Mouse (Mus musculus) embryonic facial prominence, embryonic 10.5 days (tissue): Measurements from ENCODE around the gene Tmem79. TPM values are rescaled to one million over a fixed set of nuclear protein-coding genes. Genes with fewer than 3 reads are reported as not detected.
A peak's percentile ranks its signal among the peaks of the same experiment; 100 is the strongest.
"Not testable (repeated sequence)": the region's sequence is repeated elsewhere in the genome, so short reads cannot be mapped to it uniquely, and the experiment has no call there.

Source experiments
- DNase-seq: peaks from one replicate; pipeline ENCODE4 v3.0.0-alpha.2; 2017; ENCODE audit warnings: low spot score
- H3K27ac ChIP-seq: fragments of 300-500 bp; sonication (generic); replicated peaks from 2 replicates; pipeline ENCODE4 v1.5.1; 2016; ENCODE audit warnings: mild to moderate bottlenecking
- H3K27me3 ChIP-seq: fragments of 300-500 bp; sonication (generic); replicated peaks from 2 replicates; pipeline ENCODE4 v1.6.1; 2016; ENCODE audit warnings: low read depth, mild to moderate bottlenecking; ENCODE audit not compliant: poor library complexity, severe bottlenecking
- H3K36me3 ChIP-seq: fragments of 300-500 bp; sonication (generic); replicated peaks from 2 replicates; pipeline ENCODE4 v1.6.1; 2016; ENCODE audit warnings: mild to moderate bottlenecking, moderate library complexity
- H3K4me1 ChIP-seq: fragments of 300-500 bp; sonication (generic); 2 replicates; pipeline ENCODE4 v1.6.1; 2016
- H3K4me3 ChIP-seq: fragments of 300-500 bp; sonication (generic); 2 replicates; pipeline ENCODE4 v1.5.1; 2016; ENCODE audit warnings: mild to moderate bottlenecking, moderate library complexity
- H3K9me3 ChIP-seq: fragments of 300-500 bp; sonication (generic); 2 replicates; pipeline ENCODE4 v1.6.1; 2016; ENCODE audit warnings: mild to moderate bottlenecking
- WGBS: fragments of 180-500 bp; shearing (Covaris S2); methylation state at CpG from one replicate; pipeline ENCODE4 v1.1.7; 2016; 5-methylcytosine and 5-hydroxymethylcytosine counted together
- polyA plus RNA-seq: library from polyadenylated mRNA; unstranded; fragments of >200 nt; fragmentation: Nextera tagmentation; extraction: Ambion mirVana; gene quantifications from 2 replicates; pipeline ENCODE4 v1.2.1, GENCODE M21; 2016

Tmem79 gene
- polyA plus RNA-seq, 1 experiment from 2014 or later = 4.8 TPM

DNA sequence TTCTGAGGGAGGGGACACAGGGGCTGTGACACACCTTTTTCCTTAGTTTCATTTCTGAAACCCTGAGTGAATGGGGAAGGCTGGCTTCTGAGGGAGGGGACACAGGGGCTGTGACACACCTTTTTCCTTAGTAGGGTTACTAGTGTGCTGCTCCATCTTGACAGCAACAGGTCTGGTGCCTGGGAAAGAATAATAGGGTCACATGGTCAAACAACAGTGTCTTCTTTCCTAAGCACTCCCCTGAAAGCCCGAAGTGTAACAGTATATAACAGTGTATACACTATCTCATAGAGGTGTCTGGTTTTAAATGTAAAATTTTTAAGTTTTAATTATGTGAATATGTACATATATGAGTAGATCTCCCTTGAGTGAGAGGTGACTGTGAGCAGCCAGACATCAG lies 40.7 kb downstream of the Tmem79 start:
- H3K36me3 ChIP-seq = peaks cover 17% of the 10 kb centered on the region
- H3K27ac ChIP-seq = peak overlapping the region; percentile 94
- peak overlapping the region; percentile 86 for H3K4me3 ChIP-seq
- DNase-seq, H3K27me3 ChIP-seq, H3K9me3 ChIP-seq: not testable (repeated sequence)
- WGBS = 78% methylated on average over 1 of the region's 1 CpGs
- H3K4me1 ChIP-seq = peaks cover 20% of the 10 kb centered on the region

DNA sequence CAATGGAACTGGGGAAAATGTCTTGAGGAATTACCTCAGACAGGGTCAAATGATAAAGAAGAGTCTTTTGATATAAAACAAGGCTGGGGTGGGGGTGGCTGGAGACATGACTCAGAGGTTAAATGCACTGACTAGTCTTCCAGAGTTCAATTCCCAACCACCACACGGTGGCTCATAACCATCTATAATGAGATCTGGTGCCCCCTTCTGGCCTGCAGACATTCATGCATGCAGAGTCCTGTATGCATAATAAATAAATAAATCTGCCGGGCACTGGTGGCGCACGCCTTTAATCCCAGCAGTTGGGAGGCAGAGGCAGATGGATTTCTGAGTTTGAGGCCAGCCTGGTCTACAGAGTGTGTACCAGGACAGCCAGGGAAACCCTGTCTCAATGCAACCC lies 44.0 kb downstream of the Tmem79 start:
- Histone ChIP-seq H3K9me3 (no peaks in the 10 kb centered on the region), H3K27me3 (no peaks in the 10 kb centered on the region), H3K27ac (no peak overlapping the region), H3K36me3 (no peaks in the 10 kb centered on the region), H3K4me3 (no peak overlapping the region), H3K4me1 (peaks cover 8% of the 10 kb centered on the region)
- DNase-seq = peak; percentile 18
- 60% methylated on average over 4 of the region's 4 CpGs for WGBS

DNA sequence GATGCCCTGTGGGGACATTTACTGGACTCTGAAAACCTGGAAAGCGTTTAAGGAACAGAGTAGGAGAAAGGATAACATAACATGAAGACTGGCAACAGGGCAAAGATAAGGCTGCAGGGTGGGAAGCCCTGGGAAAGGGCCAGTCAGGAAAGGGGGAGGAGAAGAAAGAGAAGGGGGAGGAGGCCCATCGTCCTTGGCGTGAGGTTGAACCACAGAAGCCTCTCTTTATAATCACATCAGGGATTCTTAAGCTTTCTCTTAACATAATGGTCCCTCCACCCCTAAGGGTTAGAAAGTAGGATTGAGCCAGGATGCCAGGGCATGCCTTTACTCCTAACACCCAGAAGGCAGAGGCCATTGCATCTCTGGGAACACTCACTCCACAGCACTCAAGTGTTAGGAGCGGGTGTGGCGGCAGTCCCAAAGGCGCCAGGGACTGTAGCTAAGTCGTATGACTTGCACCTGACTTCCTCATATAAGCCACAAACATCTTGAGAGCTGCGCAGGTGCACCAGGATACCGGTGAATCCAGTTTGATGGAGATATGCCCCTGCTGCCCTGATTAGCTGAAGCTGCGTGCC lies 47.7 kb downstream of the Tmem79 start:
- H3K4me1 ChIP-seq, H3K27me3 ChIP-seq, DNase-seq, H3K27ac ChIP-seq, H3K4me3 ChIP-seq, H3K9me3 ChIP-seq: not testable (repeated sequence)
- WGBS = 85% methylated on average over 10 of the region's 10 CpGs
- H3K36me3 ChIP-seq = peaks cover 10% of the 10 kb centered on the region

DNA sequence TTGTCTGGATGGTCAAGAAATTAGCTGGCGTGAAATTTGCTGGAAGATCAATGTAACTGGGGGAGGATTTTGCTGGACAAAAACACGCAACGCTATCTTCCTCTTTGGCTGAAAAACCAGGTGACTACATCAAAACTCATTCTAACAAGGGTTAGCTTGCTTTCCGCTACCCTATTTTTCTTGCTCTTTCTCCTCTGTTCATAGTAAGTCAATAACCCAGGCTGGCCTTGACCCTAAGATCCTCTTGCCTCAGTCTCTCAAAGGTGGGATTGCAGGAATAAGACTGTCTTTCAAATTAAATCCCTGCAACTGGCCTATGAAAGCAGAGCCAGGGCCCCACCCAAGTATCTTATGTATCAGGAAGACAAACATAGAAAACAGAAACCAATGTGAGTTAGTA lies 48.8 kb downstream of the Tmem79 start, which contains the start of gene Gm38392:
Gm38392 (minus strand) TSS at position 101 of the 400 bp plus-strand sequence.
- H3K27ac ChIP-seq = no peak within 1 kb of the TSS
- H3K9me3 ChIP-seq = no peaks in the 10 kb centered on the region
- H3K27me3 ChIP-seq = no peaks in the 10 kb centered on the region
- H3K4me1 ChIP-seq = no peaks in the 10 kb centered on the region
- no peak within 1 kb of the TSS for H3K4me3 ChIP-seq
- no peak for DNase-seq
- WGBS = 96% methylated on average over 4 of the region's 4 CpGs
- peaks cover 10% of the 10 kb centered on the region for H3K36me3 ChIP-seq

DNA sequence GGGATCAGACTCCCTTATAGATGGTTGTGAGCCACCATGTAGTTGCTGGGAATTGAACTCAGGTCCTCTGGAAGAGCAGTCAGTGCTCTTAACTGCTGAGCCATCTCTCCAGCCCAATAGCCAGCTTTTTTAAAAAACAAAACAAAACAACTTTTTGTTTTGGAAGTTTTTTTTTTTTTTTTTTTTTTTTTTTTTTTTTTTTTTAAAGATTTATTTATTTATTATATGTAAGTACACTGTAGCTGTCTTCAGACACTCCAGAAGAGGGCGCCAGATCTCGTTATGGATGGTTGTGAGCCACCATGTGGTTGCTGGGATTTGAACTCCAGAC lies 50.4 kb downstream of the Tmem79 start:
- 90% methylated on average over 2 of the region's 2 CpGs for WGBS
- H3K27me3 ChIP-seq, H3K4me3 ChIP-seq, H3K4me1 ChIP-seq, H3K27ac ChIP-seq, H3K9me3 ChIP-seq, DNase-seq: not testable (repeated sequence)
- peaks cover 10% of the 10 kb centered on the region for H3K36me3 ChIP-seq

DNA sequence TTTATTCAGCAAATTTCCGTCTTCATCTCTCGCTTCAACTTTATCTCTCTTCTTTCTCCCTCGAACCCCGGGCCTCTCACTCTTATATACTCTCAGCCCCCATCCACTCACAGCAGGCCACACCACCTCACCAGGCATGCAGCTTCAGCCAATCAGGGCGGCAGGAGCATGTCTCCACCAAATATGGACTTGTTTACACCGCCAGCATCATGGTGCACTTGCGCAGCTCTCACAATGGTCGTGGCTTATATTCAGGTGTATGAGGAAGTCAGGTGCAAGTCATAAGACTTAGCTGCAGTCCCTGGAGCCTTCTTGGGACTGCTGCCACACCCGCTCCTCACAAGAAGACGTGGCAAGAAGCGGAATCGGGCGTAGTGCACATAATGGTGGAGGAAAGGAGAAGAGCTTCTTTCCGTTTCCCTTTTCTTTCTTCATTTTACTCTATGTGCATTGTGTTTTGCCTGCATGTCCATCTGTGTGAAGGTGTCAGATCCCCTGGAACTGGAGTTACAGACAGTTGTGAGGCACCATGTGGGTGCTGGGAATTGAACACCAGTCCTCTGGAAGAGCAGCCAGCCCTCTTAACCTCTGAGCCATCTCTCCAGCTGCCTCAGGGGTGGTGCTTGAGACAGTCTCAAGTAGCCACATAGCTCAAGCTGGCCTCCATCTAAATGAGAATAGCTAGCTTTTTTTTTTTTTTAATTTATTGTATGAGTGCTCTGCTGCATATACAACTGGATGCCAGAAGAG lies 51.0 kb downstream of the Tmem79 start:
- H3K27me3 ChIP-seq, H3K4me1 ChIP-seq, H3K27ac ChIP-seq, DNase-seq, H3K4me3 ChIP-seq, H3K9me3 ChIP-seq: not testable (repeated sequence)
- H3K36me3 ChIP-seq = peaks cover 10% of the 10 kb centered on the region
- 96% methylated on average over 14 of the region's 14 CpGs for WGBS

DNA sequence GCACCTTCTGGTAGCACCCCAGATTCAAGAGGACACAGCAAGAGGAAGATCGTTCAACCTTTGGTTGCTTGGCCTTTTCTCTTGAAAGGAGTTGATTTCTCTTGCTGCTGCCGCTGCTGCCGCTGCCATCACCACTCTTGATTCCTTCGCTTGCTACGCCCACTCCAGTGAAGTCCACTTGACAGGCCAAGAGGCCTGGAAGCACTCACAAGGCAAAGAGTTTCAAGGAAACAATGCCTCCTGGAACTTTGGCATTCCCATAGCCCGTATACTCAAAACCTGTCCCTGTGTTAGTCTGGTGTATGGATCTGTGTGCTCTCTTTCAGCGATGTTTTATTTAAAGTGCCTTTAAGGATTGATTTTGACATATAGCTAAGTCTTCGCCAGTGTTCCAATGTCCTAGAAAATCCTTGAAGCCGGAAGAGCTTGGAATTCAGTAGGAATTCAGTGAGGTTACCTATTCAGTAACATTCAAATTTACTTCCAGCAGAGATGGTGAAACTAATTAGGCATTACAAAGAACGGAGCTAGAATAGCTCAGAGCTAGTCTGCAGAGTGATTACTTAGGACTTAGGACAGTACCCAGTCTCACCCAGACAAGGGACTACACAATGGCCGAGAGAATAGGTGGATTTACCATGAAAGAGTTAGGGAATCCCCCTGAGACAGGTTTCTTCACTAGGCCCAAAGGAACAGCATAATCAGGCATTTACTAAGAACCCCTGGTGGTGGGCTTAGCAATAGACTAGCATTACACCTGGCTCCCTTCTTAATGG lies 54.6 kb downstream of the Tmem79 start:
- H3K27me3 ChIP-seq, DNase-seq, H3K36me3 ChIP-seq, H3K9me3 ChIP-seq, H3K4me3 ChIP-seq, H3K4me1 ChIP-seq, H3K27ac ChIP-seq: not testable (repeated sequence)
- WGBS = 60% methylated on average over 11 of the region's 11 CpGs

DNA sequence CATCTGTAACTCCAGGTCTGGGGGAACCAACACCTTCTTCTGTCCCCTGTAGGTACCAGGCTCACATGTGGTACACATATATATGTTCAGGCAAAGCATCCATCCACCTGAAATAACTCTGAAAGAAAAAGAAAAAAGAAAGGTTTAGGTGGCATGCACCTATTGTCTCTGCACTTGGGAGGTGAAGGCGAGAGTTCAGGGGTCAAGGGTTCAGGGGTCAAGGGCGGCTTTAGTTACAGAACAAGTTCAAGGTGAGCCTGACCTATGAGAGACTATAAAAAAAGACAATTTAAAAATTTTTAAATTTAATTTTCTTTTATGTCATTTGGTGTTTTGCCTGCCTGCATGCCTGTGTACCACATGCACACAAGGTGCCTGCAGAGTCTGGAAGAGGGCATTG lies 55.9 kb downstream of the Tmem79 start:
- 91% methylated on average over 2 of the region's 2 CpGs for WGBS
- Histone ChIP-seq H3K27me3 (no peaks in the 10 kb centered on the region), H3K4me1 (no peaks in the 10 kb centered on the region), H3K27ac (no peak overlapping the region), H3K9me3 (no peaks in the 10 kb centered on the region), H3K36me3 (no peaks in the 10 kb centered on the region), H3K4me3 (no peak overlapping the region)
- DNase-seq = no peak

Other genes with a start within 250 kb of the Tmem79 start
- gene Mef2d, start 193.8 kb downstream of the Tmem79 start, polyA plus RNA-seq = 11.1 and 12.1 TPM in 2 replicates
- 0.17 TPM in 1 of 2 replicates, not detected in the other for gene Rhbg, start 81.4 kb downstream of the Tmem79 start, polyA plus RNA-seq
- not detected in 2 replicates for gene Gm38392, start 48.9 kb downstream of the Tmem79 start, polyA plus RNA-seq
- 12.6 and 14.7 TPM in 2 replicates for gene Tsacc, start 39.1 kb downstream of the Tmem79 start, polyA plus RNA-seq
- 862 and 910 TPM in 2 replicates for gene Cct3, start 39.0 kb downstream of the Tmem79 start, polyA plus RNA-seq
- 142 and 153 TPM in 2 replicates for gene Glmp, start 11.1 kb downstream of the Tmem79 start, polyA plus RNA-seq
- 84.8 and 86.3 TPM in 2 replicates for gene Smg5, start 112 bp upstream of the Tmem79 start, polyA plus RNA-seq
- 0.43 and 1.2 TPM in 2 replicates for gene Paqr6, start 28.4 kb upstream of the Tmem79 start, polyA plus RNA-seq
- gene Bglap3, start 36.6 kb upstream of the Tmem79 start, polyA plus RNA-seq = 0.10 and 0.35 TPM in 2 replicates
- not detected in 2 replicates for gene Bglap2, start 42.6 kb upstream of the Tmem79 start, polyA plus RNA-seq
- gene Bglap, start 48.3 kb upstream of the Tmem79 start, polyA plus RNA-seq = not detected in 2 replicates
- 184 and 194 TPM in 2 replicates for gene Pmf1, start 74.2 kb upstream of the Tmem79 start, polyA plus RNA-seq
- gene Slc25a44, start 89.0 kb upstream of the Tmem79 start, polyA plus RNA-seq = 17.5 and 17.6 TPM in 2 replicates
- 5.9 and 7.1 TPM in 2 replicates for gene Sema4a, start 125.0 kb upstream of the Tmem79 start, polyA plus RNA-seq
- gene Lmna, start 173.8 kb upstream of the Tmem79 start, polyA plus RNA-seq = 15.2 and 17.9 TPM in 2 replicates
- gene Mex3a, start 196.2 kb upstream of the Tmem79 start, polyA plus RNA-seq = 33.6 and 37.4 TPM in 2 replicates
- 4.9 and 5.8 TPM in 2 replicates for gene Rab25, start 212.2 kb upstream of the Tmem79 start, polyA plus RNA-seq
- gene Lamtor2, start 216.9 kb upstream of the Tmem79 start, polyA plus RNA-seq = 158 and 161 TPM in 2 replicates
- 68.6 and 77.9 TPM in 2 replicates for gene Ubqln4, start 217.6 kb upstream of the Tmem79 start, polyA plus RNA-seq
- 229 and 231 TPM in 2 replicates for gene Ssr2, start 239.7 kb upstream of the Tmem79 start, polyA plus RNA-seq